Mouse (Mus musculus) cerebral cortex, adult 2 months (tissue): Measurements from ENCODE around the gene Mc1r.

Experiments
- WGBS: fragments of 180-500 bp; shearing (Covaris S2); methylation state at CpG from one replicate; pipeline ENCODE4 v1.1.7; 2018; 5-methylcytosine and 5-hydroxymethylcytosine counted together

Gene Mc1r

GRCm38 (mm10) chr8:123411781-123412327, 4.9 kb downstream of the Mc1r start:
- 5% methylated on average over 16 of the region's 16 CpGs for WGBS

GRCm38 (mm10) chr8:123412560-123413170, 5.8 kb downstream of the Mc1r start:
- WGBS: 3% methylated on average over 12 of the region's 12 CpGs

- 11% methylated on average over 9 of the region's 9 CpGs for WGBS
Measured at GRCm38 (mm10) chr8:123414255-123414654, 7.3 kb downstream of the Mc1r start.

- 47% methylated on average over 5 of the region's 5 CpGs for WGBS
Measured at GRCm38 (mm10) chr8:123414997-123415696, 8.2 kb downstream of the Mc1r start.

- WGBS: 53% methylated on average over 8 of the region's 8 CpGs
Measured at GRCm38 (mm10) chr8:123415967-123416943, 9.3 kb downstream of the Mc1r start.

- 52% methylated on average over 8 of the region's 8 CpGs for WGBS
Measured at GRCm38 (mm10) chr8:123416944-123417555, 10.1 kb downstream of the Mc1r start.

- WGBS: 82% methylated on average over 4 of the region's 4 CpGs
Measured at GRCm38 (mm10) chr8:123419711-123420110, 12.8 kb downstream of the Mc1r start.

- WGBS: 85% methylated on average over 34 of the region's 34 CpGs
Measured at GRCm38 (mm10) chr8:123420525-123421281, 13.8 kb downstream of the Mc1r start.

GRCm38 (mm10) chr8:123421325-123421724, 14.4 kb downstream of the Mc1r start:
- WGBS: 79% methylated on average over 19 of the region's 19 CpGs

- WGBS: 8% methylated on average over 17 of the region's 17 CpGs
Measured at GRCm38 (mm10) chr8:123422056-123422780, 15.3 kb downstream of the Mc1r start.

- 20% methylated on average over 3 of the region's 3 CpGs for WGBS
Measured at GRCm38 (mm10) chr8:123422781-123423159, 15.9 kb downstream of the Mc1r start.

- 83% methylated on average over 7 of the region's 7 CpGs for WGBS
Measured at GRCm38 (mm10) chr8:123423441-123423840, 16.5 kb downstream of the Mc1r start, which contains the start of gene Def8. Gene Def8, plus strand, starts transcription at chr8:123423527.

- WGBS: 95% methylated on average over 27 of the region's 27 CpGs
Measured at GRCm38 (mm10) chr8:123426511-123427509, 19.9 kb downstream of the Mc1r start.

GRCm38 (mm10) chr8:123427639-123428275, 20.9 kb downstream of the Mc1r start:
- 96% methylated on average over 24 of the region's 24 CpGs for WGBS

GRCm38 (mm10) chr8:123428343-123428893, 21.5 kb downstream of the Mc1r start:
- 97% methylated on average over 29 of the region's 29 CpGs for WGBS

GRCm38 (mm10) chr8:123428939-123429721, 22.2 kb downstream of the Mc1r start:
- WGBS: 96% methylated on average over 23 of the region's 23 CpGs

- WGBS: 96% methylated on average over 15 of the region's 15 CpGs
Measured at GRCm38 (mm10) chr8:123429722-123430013, 22.8 kb downstream of the Mc1r start.
